Mouse (Mus musculus) gastrocnemius, adult 2 months (tissue): ENCODE results near the gene Rab4a. TPM values are rescaled to one million over a fixed set of nuclear protein-coding genes. Genes with fewer than 3 reads are reported as not detected.

Experiments
- DNase-seq: peaks from one replicate; pipeline ENCODE4 v3.0.0; 2022
- H3K27ac ChIP-seq: fragments of 200-600 bp; 2 replicates; pipeline ENCODE4 v1.8.1; 2022; ENCODE audit warnings: mild to moderate bottlenecking
- H3K4me3 ChIP-seq: fragments of 200-600 bp; 2 replicates; pipeline ENCODE4 v1.8.1; 2022; ENCODE audit warnings: mild to moderate bottlenecking, moderate library complexity
- CTCF ChIP-seq: fragments of 200-600 bp; IDR thresholded peaks from 2 replicates; pipeline ENCODE4 v1.8.1; 2022; ENCODE audit warnings: antibody characterized with exemption, mild to moderate bottlenecking, moderate library complexity
- intact Hi-C: fragments of 180-260 bp; cut with DNase I; formaldehyde crosslinking; loops from one replicate; pipeline ENCODE4 v1.15.1; 2025
- total RNA-seq, 2 experiments: library from RNA; stranded (reverse); gene quantifications; 2 replicates each; pipeline ENCODE4 v1.2.3; 2021

Gene Rab4a
- total RNA-seq, 2 experiments from 2014 or later = 12.0 to 12.4 TPM

DNA sequence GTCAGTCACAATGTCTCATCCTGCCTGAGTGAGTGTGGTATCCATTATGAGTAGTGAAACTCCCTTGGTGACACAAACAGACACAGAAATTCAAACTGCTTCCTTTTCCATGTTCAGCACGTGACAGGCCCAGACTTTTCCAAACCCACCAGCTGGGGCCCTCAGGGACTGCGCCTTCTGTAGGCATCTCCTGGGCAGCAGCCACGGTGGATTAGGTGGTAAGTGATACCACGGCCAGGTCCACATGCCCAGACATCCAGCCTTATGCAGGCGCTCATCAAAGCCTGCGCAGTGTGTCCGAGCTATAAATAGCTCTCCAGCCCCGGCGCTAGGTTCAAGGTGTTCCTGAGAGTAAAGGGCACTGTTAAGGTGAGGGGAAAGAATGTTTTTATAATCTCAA lies 66.3 kb downstream of the Rab4a start:
- peak; percentile 92 for DNase-seq
- Histone ChIP-seq H3K4me3 (peak overlapping the region; percentile 27), H3K27ac (peak overlapping the region; percentile 91)
- no peak; the same call in 1 of the 2 replicates for TF ChIP-seq CTCF
- intact Hi-C loops = loop anchor here (1.0 kb wide), 1 partner anchor 23 kb away; no protein-coding TSS in a partner anchor

- intact Hi-C loops = no loop called here
- DNase-seq = no peak
- H3K27ac ChIP-seq = peak overlapping the region; percentile 91
- no peak for TF ChIP-seq CTCF
- no peak overlapping the region for H3K4me3 ChIP-seq
Observed at GRCm38 (mm10) chr8:123873364-123873763, 67.6 kb downstream of the Rab4a start.

DNA sequence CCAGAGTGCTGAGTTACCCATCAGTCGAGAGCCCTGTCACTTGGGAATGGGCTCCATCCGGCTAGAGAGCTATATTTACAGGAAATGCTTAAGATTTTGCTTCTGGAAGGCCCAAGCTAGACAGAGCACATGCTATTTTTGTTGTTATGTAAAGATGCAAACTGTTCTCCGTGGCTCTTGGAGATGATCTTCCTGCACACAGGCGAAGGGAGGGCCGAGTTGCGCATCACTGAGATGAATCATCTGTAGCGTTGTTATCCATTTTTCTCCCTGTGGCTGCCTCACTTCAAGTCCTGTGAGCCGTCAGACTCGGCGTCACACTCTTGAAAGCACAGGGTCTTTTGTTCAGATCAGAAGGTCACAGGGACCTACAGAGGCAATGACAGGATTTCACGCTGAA lies 68.5 kb downstream of the Rab4a start:
- intact Hi-C loops = no loop called here
- H3K4me3 ChIP-seq = no peak overlapping the region
- TF ChIP-seq CTCF = no peak
- no peak overlapping the region for H3K27ac ChIP-seq
- DNase-seq = no peak

DNA sequence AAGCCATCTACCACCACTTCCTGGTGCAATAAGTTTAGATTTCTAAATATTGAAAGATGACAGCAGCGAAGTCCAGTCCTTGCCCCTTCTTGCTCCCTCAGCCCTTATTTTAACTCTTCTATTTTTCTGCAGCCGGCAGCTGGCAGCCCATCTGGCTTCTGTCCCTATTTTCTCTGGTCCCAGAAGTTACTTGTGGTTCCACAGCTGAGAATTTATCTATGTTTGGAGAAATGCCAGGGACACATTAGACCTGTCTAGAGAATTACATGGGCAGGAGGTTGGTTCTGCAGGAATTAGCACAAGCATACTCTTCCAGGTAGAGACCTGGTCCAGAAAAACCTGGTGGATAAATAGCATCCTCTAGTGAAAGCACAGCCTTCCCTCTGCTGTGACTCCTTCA lies 72.1 kb downstream of the Rab4a start:
- intact Hi-C loops = no loop called here
- TF ChIP-seq CTCF = no peak
- no peak for DNase-seq
- Histone ChIP-seq H3K4me3 (no peak overlapping the region), H3K27ac (peak overlapping the region; percentile 43)

- Histone ChIP-seq H3K4me3 (peak overlapping the region; percentile 70), H3K27ac (peak overlapping the region; percentile 94)
- TF ChIP-seq CTCF = no peak
- DNase-seq = no peak
- intact Hi-C loops = no loop called here
Observed at GRCm38 (mm10) chr8:123880271-123880670, 74.5 kb downstream of the Rab4a start.

DNA sequence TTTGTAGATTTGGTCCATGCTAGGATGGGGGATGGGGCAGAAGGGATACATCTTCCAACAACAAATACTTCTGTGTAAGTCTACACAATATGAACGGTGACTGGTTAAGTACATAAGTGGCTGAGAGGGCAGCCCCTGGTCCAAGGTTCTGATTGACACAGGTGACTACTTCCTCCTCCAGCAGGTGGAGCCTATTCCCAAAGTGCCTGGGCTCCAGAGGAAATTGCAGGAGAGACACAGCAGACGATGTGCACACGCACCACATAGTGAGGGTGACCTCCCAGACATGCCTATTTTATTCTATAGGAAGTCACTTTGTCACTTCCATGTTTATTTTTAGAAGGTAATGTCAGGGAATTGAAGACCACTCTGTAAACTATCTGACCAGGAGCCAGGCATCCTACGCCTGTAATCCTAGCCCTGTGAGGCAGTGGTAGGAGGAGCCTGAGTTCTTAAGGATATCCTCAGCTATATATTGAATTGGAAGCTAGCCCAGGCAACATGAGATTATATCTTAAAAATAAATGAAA lies 75.1 kb downstream of the Rab4a start:
- peak; percentile 51 for TF ChIP-seq CTCF
- Histone ChIP-seq H3K27ac (peak overlapping the region; percentile 94), H3K4me3 (peak overlapping the region; percentile 70)
- intact Hi-C loops = no loop called here
- no peak for DNase-seq

- Histone ChIP-seq H3K4me3 (peak overlapping the region; percentile 70), H3K27ac (peak overlapping the region; percentile 94)
- intact Hi-C loops = no loop called here
- DNase-seq = peak; percentile 55
- no peak for TF ChIP-seq CTCF
Observed at GRCm38 (mm10) chr8:123882412-123882811, 76.6 kb downstream of the Rab4a start.

GRCm38 (mm10) chr8:123883094-123883493 lies 77.3 kb downstream of the Rab4a start:
- intact Hi-C loops = no loop called here
- DNase-seq = peak; percentile 93
- peak overlapping the region; percentile 70 for H3K4me3 ChIP-seq
- peak; percentile 23; the same call in 1 of the 2 replicates for TF ChIP-seq CTCF
- H3K27ac ChIP-seq = peak overlapping the region; percentile 94

Other genes starting within 250 kb of the Rab4a start
- 10 to 100 TPM; 15.2 to 44.8 TPM for gene Rhou, start 152.1 kb upstream of the Rab4a start, total RNA-seq
- gene Ccsap, start 54.2 kb downstream of the Rab4a start, total RNA-seq = under 1 TPM; 0.42 to 0.46 TPM
- over 10,000 TPM; 45,578 to 47,175 TPM for gene Acta1, start 88.8 kb downstream of the Rab4a start, total RNA-seq
- gene Nup133, start 143.3 kb downstream of the Rab4a start, total RNA-seq = 10 to 100 TPM; 11.6 to 17.8 TPM
- gene Abcb10, start 177.1 kb downstream of the Rab4a start, total RNA-seq = 10 to 100 TPM; 15.8 to 18.6 TPM
- gene Taf5l, start 215.4 kb downstream of the Rab4a start, total RNA-seq = 10 to 100 TPM; 14.6 to 15.2 TPM
- 1 to 10 TPM; 5.8 to 6.0 TPM for gene Urb2, start 215.5 kb downstream of the Rab4a start, total RNA-seq